Mouse (Mus musculus) cortical plate, adult 2 months (tissue): Measurements from ENCODE around the gene Gm37240. TPM values are rescaled to one million over a fixed set of nuclear protein-coding genes. Genes with fewer than 3 reads are reported as not detected.

Experiments
- H3K27ac ChIP-seq: fragments of 200-500 bp; 2 replicates; pipeline ENCODE4 v1.5.1; 2012; ENCODE audit warnings: low read length, control low read depth, inconsistent platforms; ENCODE audit not compliant: insufficient read depth
- H3K4me1 ChIP-seq: fragments of 200-500 bp; 2 replicates; pipeline ENCODE4 v1.6.1; 2011; ENCODE audit warnings: low read length; ENCODE audit not compliant: control insufficient read depth, insufficient read depth
- H3K4me3 ChIP-seq: fragments of 200-500 bp; 2 replicates; pipeline ENCODE4 v1.5.1; 2011; ENCODE audit warnings: mild to moderate bottlenecking, low read length, control low read depth; ENCODE audit not compliant: insufficient read depth
- CTCF ChIP-seq: fragments of 200-500 bp; IDR thresholded peaks from 2 replicates; pipeline ENCODE4 v1.5.1; 2011; ENCODE audit warnings: mild to moderate bottlenecking, control low read depth, low read length; ENCODE audit not compliant: insufficient read depth; ENCODE audit errors: extremely low read depth
- POLR2A ChIP-seq: fragments of 200-500 bp; IDR thresholded peaks from 2 replicates; pipeline ENCODE4 v1.6.1; 2011; ENCODE audit warnings: mild to moderate bottlenecking, low read length, control low read depth; ENCODE audit not compliant: insufficient read depth; ENCODE audit errors: extremely low read depth
- polyA plus RNA-seq: library from polyadenylated mRNA; depleted of rRNA; stranded (reverse); fragments of >200 nt; gene quantifications from 2 replicates; pipeline ENCODE4 v1.2.3, GENCODE M21; 2012

The Gm37240 gene
- polyA plus RNA-seq, 1 experiment = 0.81 TPM

- Histone ChIP-seq H3K4me1 (no peaks in the 10 kb centered on the region), H3K27ac (no peak overlapping the region), H3K4me3 (no peak overlapping the region)
- 0 out of 2 replicates have a peak, but pooled peaks have one; percentile 15 for TF ChIP-seq CTCF
- no peak for TF ChIP-seq POLR2A
Measured at GRCm38 (mm10) chr3:85733939-85734729, 153.2 kb downstream of the Gm37240 start.

- TF ChIP-seq CTCF = no peak
- TF ChIP-seq POLR2A = no peak
- Histone ChIP-seq H3K4me3 (no peak overlapping the region), H3K27ac (no peak overlapping the region), H3K4me1 (no peaks in the 10 kb centered on the region)
Measured at GRCm38 (mm10) chr3:85727171-85727570, 160.1 kb downstream of the Gm37240 start.

DNA sequence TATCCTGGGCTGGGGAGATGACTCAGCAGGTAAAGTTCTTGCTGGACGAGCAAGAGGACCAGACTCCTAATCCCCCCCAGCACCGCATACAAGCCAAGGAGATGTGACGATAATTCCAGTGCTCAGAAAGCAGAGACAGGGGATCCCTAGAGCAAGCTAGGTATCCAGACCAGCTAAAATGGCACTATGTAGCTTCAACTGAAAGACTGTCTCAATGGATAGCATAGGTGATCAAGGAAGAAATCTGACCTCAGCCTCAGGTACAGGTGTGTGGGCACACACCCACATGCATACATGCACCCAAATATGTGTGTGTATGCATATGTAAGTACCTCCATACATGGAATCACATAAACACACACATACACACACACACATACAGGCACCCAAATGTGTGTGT is 161.3 kb downstream of the Gm37240 start:
- H3K4me1 ChIP-seq = no peaks in the 10 kb centered on the region
- H3K27ac ChIP-seq = no peak overlapping the region
- no peak overlapping the region for H3K4me3 ChIP-seq
- TF ChIP-seq POLR2A (no peak), CTCF (no peak)

DNA sequence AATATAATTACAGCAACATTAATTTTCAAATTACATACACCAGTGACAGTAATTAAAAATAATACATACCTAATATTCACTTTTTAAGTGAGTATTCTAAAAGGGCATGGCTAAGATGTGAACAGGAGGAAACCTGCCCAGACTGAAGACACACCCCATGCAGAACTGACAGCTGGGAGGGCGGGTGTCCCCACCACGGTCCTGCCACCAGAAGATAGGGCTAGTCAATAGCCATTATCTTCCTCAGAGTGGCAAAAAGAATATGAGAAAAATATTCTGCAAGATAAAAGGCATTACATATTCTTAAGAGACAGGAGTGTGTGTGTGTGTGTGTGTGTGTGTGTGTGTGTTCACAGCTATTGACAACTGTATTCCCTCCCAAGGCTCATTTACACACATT is 162.2 kb downstream of the Gm37240 start:
- no peaks in the 10 kb centered on the region for H3K4me1 ChIP-seq
- H3K4me3 ChIP-seq = no peak overlapping the region
- TF ChIP-seq CTCF (no peak), POLR2A (no peak)
- H3K27ac ChIP-seq = no peak overlapping the region

GRCm38 (mm10) chr3:85722581-85722980 is 164.7 kb downstream of the Gm37240 start:
- no peak for TF ChIP-seq CTCF
- TF ChIP-seq POLR2A = no peak
- Histone ChIP-seq H3K27ac (no peak overlapping the region), H3K4me1 (no peaks in the 10 kb centered on the region), H3K4me3 (no peak overlapping the region)

DNA sequence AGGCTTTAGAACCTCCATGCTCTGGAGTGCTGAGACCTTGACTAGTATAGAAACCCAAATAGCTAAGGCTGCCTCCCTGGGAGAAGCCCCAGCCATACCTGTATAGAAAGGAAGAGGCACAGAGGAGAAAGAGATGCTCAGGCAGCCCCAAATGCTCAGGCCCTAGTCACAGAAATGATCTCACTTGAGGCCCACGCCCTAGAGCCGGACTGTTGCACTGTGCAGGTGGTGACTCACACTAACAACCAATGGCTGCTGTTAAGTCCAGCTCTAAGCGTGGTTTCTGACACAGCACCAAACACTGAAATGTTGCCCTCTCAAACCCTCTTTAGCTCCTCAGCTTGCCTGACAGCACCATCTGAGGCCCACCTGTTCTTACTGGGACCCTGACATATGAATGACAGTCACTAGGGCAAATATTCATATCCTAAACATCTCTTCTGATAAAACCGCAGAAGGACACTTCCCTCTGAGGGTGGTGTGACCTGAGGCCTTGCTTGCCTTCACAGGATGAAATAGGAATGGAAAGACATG is 171.5 kb downstream of the Gm37240 start:
- no peak overlapping the region for H3K27ac ChIP-seq
- TF ChIP-seq CTCF (no peak), POLR2A (no peak)
- no peaks in the 10 kb centered on the region for H3K4me1 ChIP-seq
- no peak overlapping the region for H3K4me3 ChIP-seq

DNA sequence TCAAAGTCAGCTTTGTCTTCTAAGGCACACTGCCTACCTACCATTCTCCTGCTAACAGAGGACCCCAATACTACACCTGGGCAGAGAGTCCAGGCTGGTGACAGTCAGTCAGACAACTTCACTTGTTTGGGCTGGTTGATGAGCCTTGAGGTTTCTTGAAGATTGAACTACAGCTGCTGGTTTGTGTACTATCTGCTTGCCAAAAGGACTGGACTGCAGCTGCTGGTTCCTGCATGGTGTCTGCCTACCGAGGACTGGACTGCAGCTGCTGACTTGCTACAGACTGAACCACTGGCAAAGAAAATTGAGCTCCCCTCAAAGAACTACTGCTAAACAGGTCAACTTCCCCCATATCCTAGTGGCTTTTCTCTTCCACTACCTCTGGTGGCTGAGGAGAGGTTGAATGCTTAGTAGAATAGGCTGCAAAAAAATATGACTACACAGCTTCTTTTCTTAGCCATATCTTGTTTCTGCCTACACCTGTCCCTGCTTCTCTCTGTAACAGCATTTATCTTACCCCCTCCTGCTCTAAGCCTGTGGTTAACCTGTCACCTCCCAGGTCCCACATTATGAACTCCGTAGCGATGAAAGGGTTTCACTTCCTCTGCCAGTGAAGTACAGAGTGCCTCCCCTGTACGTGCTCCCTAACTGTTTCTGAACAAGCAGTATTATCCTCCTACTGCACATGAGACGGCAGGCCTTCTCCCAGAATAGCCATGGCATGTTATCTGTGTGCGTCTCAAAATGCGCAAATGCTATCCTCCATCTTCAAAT is 173.2 kb downstream of the Gm37240 start:
- TF ChIP-seq CTCF (no peak), POLR2A (no peak)
- Histone ChIP-seq H3K27ac (no peak overlapping the region), H3K4me3 (no peak overlapping the region), H3K4me1 (no peaks in the 10 kb centered on the region)

- Histone ChIP-seq H3K4me3 (no peak overlapping the region), H3K27ac (no peak overlapping the region), H3K4me1 (no peaks in the 10 kb centered on the region)
- TF ChIP-seq CTCF (no peak), POLR2A (no peak)
Measured at GRCm38 (mm10) chr3:85710695-85711094, 176.6 kb downstream of the Gm37240 start.

- Histone ChIP-seq H3K4me3 (no peak overlapping the region), H3K4me1 (no peaks in the 10 kb centered on the region), H3K27ac (no peak overlapping the region)
- TF ChIP-seq POLR2A (no peak), CTCF (peak; percentile 55)
Measured at GRCm38 (mm10) chr3:85707421-85707820, 179.9 kb downstream of the Gm37240 start.
